Mouse (Mus musculus) left cerebral cortex, adult 8-10 months (tissue): ENCODE measurements around the gene Wdr61. TPM values are rescaled to one million over a fixed set of nuclear protein-coding genes. Genes with fewer than 3 reads are reported as not detected.
A peak's percentile ranks its signal among the peaks of the same experiment; 100 is the strongest.

ENCODE experiments used
- DNase-seq, 2 experiments: peaks; one replicate each; pipeline ENCODE4 v3.0.0; 2022; ENCODE audit warnings: low spot score in 2 of 2
- total RNA-seq, 4 experiments: library from RNA; stranded (reverse); gene quantifications; 2 replicates each; pipeline ENCODE4 v1.2.4; 2022

Wdr61 gene
- total RNA-seq: 10 to 100 TPM; 52.9 to 61.1 (median 53.4) TPM

DNA sequence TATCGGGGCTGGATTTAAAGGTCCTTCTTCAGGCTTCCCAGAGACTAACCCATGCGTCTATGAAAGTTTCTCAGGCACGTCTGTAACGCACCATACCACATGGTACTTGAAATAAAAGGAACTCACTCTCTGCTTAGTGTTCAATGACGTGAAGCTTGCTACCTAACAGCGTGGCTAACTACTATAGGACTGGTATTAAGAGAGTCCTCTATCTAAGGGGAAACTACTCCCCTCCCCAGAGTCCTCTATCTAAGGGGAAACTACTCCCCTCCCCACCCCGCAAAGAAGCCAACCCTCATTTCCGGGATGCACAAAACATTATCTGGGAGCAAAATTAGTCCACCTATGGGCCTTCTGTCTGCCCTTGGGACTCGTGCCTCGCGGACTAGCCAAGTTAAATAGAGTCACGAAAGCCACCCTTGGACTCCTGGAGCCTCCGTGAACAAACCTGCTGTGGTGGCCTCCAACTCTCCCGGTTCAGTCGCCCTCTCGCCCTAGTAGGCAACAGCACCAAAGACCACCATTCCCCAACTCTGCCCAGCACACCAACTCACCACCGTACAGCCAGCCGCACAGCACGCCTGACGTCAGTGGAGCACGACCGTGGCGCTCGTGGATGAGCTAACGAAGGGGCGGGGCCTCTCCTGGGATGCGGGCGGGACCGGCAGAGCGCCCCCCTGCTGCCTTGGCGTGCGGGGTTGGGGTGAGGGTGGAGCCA is at the start of gene Wdr61:
TSS of gene Wdr61 (minus strand) at position 599 of the 718 bp plus-strand sequence.
- DNase-seq: peak; percentile 92 to 95

DNA sequence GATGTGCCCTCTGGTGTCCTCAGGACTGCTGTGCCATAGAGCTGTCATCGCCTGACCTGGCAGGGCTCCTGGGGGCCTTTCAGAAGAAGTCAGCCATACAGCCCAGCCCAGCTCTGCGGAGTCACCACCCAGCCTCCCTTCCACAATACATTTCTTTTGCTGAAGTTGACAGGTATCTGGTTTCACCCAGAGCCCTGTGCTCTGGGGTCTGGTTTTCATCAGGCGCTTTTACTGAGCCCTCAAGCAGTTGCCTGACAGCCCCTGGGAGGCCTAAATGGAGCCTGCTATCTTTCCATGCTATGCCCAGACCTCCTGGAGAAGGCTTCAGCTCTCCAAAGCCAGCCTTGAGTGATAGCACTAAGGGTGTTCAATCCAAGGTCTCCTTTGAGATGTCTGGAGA is 49.7 kb upstream of the Wdr61 start:
- no peak for DNase-seq

DNA sequence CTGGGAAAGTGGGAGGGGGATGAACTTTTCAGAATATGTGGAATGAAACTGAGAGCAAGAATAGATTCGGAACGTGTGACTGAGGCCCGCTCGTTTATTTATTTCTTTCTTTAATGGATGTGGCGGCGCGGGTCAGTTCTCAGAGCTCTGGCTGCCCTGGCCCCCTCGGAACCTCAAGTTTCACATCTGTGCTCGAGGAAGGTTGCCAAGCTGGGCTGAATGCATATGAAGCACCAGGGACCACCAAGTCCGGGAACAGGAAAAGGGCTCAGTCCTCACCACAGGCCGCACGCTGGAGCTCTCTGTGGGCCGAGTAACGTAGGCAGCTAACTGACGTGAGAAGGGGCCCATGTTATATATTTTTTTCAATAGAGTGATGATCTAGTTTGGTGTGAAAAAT is 48.2 kb upstream of the Wdr61 start:
- no peak for DNase-seq

- DNase-seq: no peak
Measured at GRCm38 (mm10) chr9:54779280-54779679, 45.0 kb upstream of the Wdr61 start.

DNA sequence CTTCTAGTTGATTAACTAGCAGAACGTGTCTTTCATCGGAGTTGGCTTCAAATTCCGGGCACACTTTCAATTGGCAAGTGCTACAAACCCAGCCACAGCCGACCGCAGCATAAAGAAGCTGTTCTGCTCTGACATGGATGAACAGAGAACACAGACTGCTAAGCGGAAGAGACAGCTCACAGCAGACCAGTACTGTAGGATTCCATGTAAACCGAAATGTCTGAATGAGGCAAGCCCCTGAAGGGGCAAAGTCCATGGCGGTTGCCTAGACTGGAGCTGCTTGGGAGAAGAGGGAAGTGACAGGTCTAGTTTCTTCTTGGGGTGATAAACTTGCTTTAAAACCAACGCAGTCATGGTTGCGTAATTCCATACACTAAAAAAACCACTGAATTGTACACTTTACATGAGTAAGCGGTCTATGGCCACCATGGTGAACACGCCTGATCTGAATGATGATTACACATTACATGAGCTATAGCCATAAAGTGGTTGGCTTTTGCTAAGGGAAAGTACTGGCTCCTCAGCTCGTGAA is 42.2 kb upstream of the Wdr61 start:
- no peak for DNase-seq

- no peak for DNase-seq
Measured at GRCm38 (mm10) chr9:54770140-54770780, 35.9 kb upstream of the Wdr61 start.

DNA sequence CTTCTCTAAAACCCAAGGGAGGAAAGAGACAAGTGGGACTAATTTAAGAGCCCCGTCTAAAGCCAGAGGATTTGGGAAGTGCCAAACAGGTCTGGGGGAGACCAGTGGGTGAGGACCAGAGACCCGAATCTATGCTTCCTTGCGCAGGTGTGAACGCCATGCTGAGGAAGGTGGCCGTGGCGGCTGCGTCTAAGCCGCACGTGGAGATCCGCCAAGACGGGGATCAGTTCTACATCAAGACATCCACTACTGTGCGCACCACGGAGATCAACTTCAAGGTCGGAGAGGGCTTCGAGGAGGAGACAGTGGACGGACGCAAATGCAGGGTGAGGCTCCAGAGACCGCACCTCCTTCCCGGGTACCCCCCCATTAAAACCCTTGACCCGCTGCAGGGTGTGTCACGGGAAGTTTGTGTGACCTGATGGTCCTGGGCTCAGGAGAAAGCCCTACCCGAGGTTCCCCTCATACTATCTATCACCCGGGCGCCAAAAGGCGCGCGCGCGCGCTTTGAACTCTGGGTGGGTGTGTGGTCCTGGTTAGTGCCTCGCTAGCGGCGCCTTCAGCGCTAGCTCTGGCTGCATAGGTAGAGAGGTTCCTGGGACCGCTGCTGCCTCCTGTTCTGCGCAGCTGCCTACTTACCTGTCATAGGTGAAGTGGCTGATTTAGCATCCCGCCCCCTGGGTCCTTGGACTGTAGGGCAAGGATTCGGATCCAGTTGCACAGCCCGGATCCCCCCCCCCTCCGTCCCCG is 31.2 kb upstream of the Wdr61 start:
- DNase-seq: no peak

DNA sequence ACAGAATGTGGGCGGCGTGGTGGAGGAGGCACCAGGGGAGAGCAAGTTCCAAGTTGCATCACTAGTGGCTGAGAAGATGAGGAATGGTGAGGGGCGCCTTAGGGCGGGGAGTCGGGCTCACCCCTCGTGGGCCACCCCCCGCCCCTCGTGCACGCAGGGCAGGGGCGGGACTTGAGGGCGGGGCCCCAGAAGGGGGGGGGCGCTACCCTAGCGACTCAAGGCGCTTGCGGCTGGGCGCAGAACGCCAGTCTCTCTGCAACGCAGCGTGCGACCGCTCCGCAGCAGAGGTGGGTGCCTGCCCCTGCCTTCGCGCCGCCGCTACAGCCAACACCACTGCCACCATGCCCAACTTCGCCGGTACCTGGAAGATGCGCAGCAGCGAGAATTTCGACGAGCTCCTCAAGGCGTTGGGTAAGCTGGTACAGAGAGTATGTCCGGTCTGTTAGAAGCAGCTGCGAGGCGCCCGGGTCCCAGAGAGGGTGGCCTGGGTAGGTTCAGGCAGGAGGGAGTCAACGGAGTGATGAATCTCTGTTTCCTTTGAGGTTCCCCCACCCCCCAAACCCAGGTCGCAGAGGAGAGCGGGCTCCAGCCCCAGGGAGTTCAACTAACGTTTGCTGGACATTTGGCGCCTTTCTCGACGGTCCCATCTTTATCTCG is 30.4 kb upstream of the Wdr61 start, which contains the start of gene Crabp1:
TSS of gene Crabp1 (plus strand) at position 188 of the 657 bp plus-strand sequence.
- DNase-seq: no peak

GRCm38 (mm10) chr9:54764091-54764490 is 29.8 kb upstream of the Wdr61 start:
- DNase-seq: no peak

DNA sequence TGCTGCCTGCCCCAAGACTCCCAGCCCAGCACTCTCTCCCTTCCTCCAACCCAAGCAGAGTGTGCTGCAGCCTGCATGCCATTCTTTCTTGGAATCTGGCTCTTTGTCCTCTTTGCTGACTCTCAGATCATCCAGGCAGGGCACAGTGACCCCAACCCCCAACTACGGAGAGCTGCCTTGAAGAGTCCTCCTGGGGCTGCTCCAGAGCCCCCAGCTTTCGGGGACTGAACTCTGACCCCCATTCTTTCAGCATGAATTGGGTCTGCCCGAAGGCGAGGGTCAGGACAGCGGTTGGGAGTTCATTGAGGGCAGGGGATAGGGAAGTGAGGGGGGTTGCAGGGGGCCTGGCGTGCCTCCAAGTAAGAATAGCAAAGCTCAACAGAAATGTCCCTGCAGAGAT is 25.3 kb upstream of the Wdr61 start:
- no peak for DNase-seq

GRCm38 (mm10) chr9:54752944-54753295 is 18.6 kb upstream of the Wdr61 start:
- DNase-seq: no peak

DNA sequence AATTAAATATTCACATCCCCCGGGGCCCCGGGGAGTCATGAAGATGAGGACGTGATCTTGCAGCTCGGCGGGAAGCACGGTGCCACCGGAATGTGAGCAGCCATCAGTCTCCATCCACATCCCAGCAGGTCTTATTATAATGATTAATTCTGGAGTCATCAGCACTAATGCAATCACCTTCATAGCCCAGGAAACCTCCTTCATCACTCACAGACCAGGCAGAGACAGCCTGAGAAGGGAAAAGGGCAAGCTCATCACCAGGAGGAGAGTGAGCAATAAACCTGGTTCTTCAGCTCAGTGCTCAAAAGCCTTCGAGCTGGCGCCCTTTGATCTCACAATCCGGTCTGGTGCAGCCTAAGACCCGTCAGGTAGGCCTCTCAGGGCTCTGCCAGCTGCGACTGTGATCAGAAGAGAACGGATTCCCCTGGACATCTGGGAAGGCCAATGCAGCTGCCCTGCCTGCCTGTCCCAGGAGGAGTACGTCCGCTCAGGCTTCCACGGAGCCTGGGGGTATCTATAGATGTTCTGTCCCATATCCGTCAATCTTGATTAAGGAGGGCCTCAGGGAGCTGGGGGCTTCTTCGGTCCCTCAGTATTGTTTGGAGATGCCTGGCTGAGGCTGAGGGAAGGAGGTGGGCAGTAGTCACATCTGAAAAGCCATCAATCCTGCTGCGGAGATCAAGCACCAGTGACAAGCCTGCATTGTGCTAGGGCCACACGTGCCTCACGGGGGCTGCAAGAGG is 18.1 kb upstream of the Wdr61 start:
- no peak for DNase-seq

- no peak for DNase-seq
Measured at GRCm38 (mm10) chr9:54751684-54752083, 17.4 kb upstream of the Wdr61 start.

- DNase-seq: no peak
Measured at GRCm38 (mm10) chr9:54750215-54750981, 16.1 kb upstream of the Wdr61 start.

DNA sequence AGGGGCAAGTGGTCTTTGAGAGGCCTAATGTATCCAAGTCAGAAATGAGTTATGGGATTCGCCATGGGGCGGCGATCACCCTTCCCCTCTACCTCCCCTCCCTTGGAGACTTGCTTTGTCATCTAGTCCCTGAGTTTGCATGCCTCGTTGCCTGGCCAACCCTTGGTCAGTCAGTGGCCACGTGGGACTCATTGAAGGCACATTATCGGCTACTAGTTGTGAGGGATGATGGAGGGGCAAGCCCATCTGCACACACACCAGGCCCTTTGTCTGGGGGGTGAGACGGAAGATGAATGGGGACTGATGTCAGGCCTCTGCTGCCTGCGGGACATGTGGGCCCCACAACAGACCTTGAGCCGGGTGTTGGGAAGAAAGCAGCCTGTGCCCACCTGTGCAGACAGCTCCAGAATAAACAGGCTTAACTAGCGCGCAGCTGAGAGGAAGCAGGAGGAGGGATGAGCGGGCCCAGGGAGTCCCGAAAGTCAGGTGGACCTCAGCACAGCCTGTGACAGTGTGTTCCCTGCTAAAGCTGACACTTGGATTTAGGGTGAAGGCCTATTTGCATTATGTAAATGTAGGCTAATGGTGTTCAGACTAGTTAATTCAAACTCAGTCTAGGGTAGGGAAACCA is 11.5 kb upstream of the Wdr61 start:
- no peak for DNase-seq

- no peak for DNase-seq
Measured at GRCm38 (mm10) chr9:54743891-54744290, 9.6 kb upstream of the Wdr61 start.

DNA sequence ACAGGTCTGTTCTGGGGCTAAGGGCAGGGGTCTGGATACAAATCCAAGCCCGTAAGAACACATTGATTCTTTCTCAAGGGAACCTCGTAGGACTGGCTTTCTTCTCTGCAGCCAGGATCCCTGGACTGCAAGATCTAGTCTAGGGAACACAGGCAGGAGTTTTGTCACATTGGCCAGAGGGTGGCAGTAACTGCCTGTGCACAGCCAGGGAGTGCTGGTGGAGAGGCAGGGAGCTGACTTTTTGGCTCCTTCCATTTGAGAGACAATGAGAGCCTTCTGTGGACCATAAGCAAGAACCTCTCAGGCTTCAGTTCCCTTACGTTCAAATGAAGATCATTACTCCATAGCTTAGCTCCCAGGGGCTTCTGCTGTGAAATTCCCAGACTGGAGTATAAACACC is 4.1 kb upstream of the Wdr61 start:
- DNase-seq: no peak

DNA sequence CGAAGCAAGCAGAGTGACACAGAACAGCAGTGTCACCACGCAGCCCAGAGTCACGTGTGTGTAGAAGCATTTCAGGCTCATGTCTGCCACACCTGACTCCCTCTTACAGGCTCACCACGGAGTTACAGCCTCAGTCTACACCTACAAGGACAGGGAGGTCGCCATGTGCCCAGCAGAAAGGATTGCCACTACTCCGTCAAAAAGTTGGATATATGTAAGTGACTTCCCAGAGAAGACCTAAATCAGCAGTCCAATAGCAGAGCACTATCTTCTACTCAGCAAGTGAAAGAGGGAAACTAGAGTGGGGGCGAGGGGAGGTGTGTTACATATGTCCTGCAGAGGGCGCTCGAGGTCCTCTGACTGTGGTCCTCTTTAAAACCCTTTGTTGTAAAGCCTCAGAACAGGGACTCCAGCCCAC is 2.0 kb upstream of the Wdr61 start:
- DNase-seq: no peak

GRCm38 (mm10) chr9:54734639-54735252 is 427 bp upstream of the Wdr61 start:
- DNase-seq: no peak
